Mouse (Mus musculus): ENCODE data around the gene Fthl17b. TPM values are rescaled to one million over a fixed set of nuclear protein-coding genes. Genes with fewer than 3 reads are reported as not detected.
A peak's percentile ranks its signal among the peaks of the same experiment; 100 is the strongest.
"Not testable (repeated sequence)": the region's sequence is repeated elsewhere in the genome, so short reads cannot be mapped to it uniquely, and the experiment has no call there.

Gene Fthl17b
- not detected for polyA plus RNA-seq (2012; fragmentation: generic; extraction: Trizol)
- long read RNA-seq, experiment 1 = 0 reads
- long read RNA-seq, experiment 2 = 0 reads

DNA sequence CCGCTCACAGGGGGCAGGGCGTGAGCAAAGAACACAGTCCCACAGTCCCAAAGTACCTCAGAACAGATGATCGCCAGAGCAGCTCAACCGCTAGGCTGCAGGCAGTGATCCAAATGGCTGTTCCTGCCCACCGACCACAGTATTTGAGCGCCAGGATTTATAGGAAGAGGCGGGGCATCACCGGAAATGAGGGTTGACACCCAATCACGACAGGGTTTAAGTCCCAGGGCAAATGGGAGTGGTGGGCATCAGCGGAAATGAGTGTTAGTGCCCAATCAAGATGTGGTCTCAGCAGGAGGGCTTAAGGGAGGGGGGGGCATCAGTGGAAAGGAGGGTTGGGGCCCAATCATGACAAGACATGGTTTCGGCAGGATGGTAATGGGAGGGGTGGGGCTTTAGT lies at the start of gene Fthl17b:
Fthl17b (minus strand) TSS at position 101 of the 400 bp plus-strand sequence.
- not testable (repeated sequence) for H3K79me2 ChIP-seq (ENCODE audit: control insufficient read depth, insufficient read depth); H3K27me3 ChIP-seq (ENCODE audit: control insufficient read depth, insufficient read depth, insufficient read length); H3K79me3 ChIP-seq (ENCODE audit: low read depth); H3K4me3 ChIP-seq (ENCODE audit: insufficient read depth, poor library complexity, severe bottlenecking); H3ac ChIP-seq (ENCODE audit: control insufficient read depth, insufficient read length, low read depth); H3K36me3 ChIP-seq (ENCODE audit: control insufficient read depth, insufficient read depth)

DNA sequence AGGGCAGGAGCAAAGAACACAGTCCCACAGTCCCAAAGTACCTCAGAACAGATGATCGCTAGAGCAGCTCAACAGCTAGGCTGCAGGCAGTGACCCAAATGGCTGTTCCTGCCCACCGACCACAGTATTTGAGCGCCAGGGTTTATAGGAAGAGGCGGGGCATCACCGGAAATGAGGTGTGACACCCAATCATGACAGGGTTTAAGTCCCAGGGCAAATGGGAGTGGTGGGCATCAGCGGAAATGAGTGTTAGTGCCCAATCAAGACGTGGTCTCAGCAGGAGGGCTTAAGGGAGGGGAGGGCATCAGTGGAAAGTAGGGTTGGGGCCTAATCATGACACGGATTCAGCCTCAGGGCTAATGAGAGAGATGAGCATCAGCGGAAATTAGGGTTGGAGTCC lies 23.9 kb upstream of the Fthl17b start, which contains the start of gene Fthl17d:
Fthl17d (minus strand) TSS at position 101 of the 400 bp plus-strand sequence.
- H3K36me3 ChIP-seq (ENCODE audit: control insufficient read depth, insufficient read depth); H3K4me3 ChIP-seq (ENCODE audit: insufficient read depth, poor library complexity, severe bottlenecking); H3K79me2 ChIP-seq (ENCODE audit: control insufficient read depth, insufficient read depth); H3K27me3 ChIP-seq (ENCODE audit: control insufficient read depth, insufficient read depth, insufficient read length); H3ac ChIP-seq (ENCODE audit: control insufficient read depth, insufficient read length, low read depth); H3K79me3 ChIP-seq (ENCODE audit: low read depth): not testable (repeated sequence)

DNA sequence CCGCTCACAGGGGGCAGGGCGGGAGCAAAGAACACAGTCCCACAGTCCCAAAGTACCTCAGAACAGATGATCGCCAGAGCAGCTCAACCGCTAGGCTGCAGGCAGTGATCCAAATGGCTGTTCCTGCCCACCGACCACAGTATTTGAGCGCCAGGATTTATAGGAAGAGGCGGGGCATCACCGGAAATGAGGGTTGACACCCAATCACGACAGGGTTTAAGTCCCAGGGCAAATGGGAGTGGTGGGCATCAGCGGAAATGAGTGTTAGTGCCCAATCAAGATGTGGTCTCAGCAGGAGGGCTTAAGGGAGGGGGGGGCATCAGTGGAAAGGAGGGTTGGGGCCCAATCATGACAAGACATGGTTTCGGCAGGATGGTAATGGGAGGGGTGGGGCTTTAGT lies 13.7 kb upstream of the Fthl17b start, which contains the start of gene Fthl17c:
Fthl17c (minus strand) TSS at position 101 of the 400 bp plus-strand sequence.
- not testable (repeated sequence) for H3K27me3 ChIP-seq (ENCODE audit: control insufficient read depth, insufficient read depth, insufficient read length); H3ac ChIP-seq (ENCODE audit: control insufficient read depth, insufficient read length, low read depth); H3K4me3 ChIP-seq (ENCODE audit: insufficient read depth, poor library complexity, severe bottlenecking); H3K79me3 ChIP-seq (ENCODE audit: low read depth); H3K36me3 ChIP-seq (ENCODE audit: control insufficient read depth, insufficient read depth); H3K79me2 ChIP-seq (ENCODE audit: control insufficient read depth, insufficient read depth)

DNA sequence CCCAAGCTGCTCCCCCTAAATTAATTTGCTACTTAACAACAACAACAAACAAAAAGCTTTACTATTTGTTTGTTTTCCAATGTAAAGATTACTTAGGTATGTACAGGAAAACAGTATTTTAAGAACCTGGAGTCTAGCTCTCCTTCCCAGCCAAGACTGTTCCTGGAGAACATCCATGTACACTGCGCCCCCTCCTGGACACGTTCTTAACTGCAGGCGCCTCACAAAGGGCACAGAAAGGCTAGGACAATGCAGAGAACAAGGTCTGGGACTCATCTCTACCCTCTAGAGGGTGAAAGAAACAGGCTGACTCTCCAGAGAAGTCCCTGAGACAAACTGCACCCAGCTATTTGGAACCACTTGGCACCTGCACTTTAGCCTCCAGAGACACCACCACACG lies 1.8 kb upstream of the Fthl17b start:
- H3K36me3 ChIP-seq (ENCODE audit: control insufficient read depth, insufficient read depth); H3K27me3 ChIP-seq (ENCODE audit: control insufficient read depth, insufficient read depth, insufficient read length); H3K79me3 ChIP-seq (ENCODE audit: low read depth); H3ac ChIP-seq (ENCODE audit: control insufficient read depth, insufficient read length, low read depth); H3K4me3 ChIP-seq (ENCODE audit: insufficient read depth, poor library complexity, severe bottlenecking); H3K79me2 ChIP-seq (ENCODE audit: control insufficient read depth, insufficient read depth): not testable (repeated sequence)

DNA sequence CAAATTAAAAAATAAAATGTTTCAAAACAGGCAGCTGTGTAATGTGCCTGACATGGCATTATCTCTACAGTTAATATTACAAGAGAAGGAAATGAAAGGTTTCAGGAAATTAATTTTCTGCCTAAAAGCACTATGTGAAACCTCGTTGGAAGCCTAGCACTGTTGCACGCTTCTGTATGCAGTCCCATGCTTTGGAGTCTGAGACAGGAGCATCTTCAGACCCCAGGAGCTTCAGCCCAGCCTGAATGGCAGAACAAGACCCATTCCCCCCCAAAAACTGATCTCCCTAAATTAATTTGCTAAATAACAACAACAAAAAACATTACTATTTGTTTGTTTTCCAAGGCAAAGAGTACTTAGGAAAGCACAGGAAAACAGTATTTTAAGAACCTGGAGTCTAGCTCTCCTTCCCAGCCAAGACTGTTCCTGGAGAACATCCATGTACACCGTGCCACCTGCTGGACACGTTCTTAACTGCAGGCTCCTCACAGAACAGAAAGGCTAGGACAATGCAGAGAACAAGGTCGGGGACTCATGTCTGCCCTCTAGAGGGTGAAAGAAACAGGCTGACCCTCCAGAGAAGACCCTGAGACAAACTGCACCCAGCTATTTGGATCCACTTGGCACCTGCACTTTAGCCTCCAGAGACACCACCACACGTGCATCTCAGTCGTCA lies 14.5 kb downstream of the Fthl17b start:
- not testable (repeated sequence) for H3K79me3 ChIP-seq (ENCODE audit: low read depth); H3K79me2 ChIP-seq (ENCODE audit: control insufficient read depth, insufficient read depth); H3K36me3 ChIP-seq (ENCODE audit: control insufficient read depth, insufficient read depth); H3ac ChIP-seq (ENCODE audit: control insufficient read depth, insufficient read length, low read depth); H3K27me3 ChIP-seq (ENCODE audit: control insufficient read depth, insufficient read depth, insufficient read length); H3K4me3 ChIP-seq (ENCODE audit: insufficient read depth, poor library complexity, severe bottlenecking)
- TF ChIP-seq CTCF (IDR thresholded peaks at IDR 0.05; ENCODE audit: control insufficient read depth, insufficient read depth, insufficient read length) = peak; percentile 23

DNA sequence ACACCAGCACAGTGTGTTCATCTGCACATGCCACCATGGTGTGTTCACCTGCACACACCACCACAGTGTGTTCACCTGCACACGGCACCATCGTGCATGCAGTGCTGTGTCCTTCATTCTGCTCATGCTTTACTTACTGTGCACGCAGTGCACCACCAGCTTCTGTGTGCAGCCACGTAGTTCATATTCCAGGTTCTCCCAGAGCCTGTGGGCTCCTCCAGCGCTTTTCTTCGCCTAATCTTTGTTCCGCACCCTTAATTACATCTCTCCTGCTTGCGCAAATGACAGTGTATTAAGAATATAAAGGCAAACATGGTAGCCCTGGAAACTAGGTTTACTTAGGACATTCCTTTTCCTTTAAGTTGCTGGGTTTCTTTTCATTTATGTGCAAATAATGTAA lies 18.7 kb downstream of the Fthl17b start:
- Histone ChIP-seq H3K4me3 (ENCODE audit: insufficient read depth, poor library complexity, severe bottlenecking) (no peak overlapping the region), H3K27me3 (ENCODE audit: control insufficient read depth, insufficient read depth, insufficient read length) (no peaks in the 10 kb centered on the region), H3K79me2 (ENCODE audit: control insufficient read depth, insufficient read depth) (no peaks in the 10 kb centered on the region), H3K36me3 (ENCODE audit: control insufficient read depth, insufficient read depth) (no peaks in the 10 kb centered on the region), H3K79me3 (ENCODE audit: low read depth) (no peaks in the 10 kb centered on the region), H3ac (ENCODE audit: control insufficient read depth, insufficient read length, low read depth) (no peak overlapping the region)
- TF ChIP-seq CTCF (IDR thresholded peaks at IDR 0.05; ENCODE audit: control insufficient read depth, insufficient read depth, insufficient read length) = no peak
- no peak for TF ChIP-seq MYOG (IDR thresholded peaks at IDR 0.05; ENCODE audit: control insufficient read depth, extremely low read depth, insufficient read length)
- TF ChIP-seq MAX (IDR thresholded peaks at IDR 0.05) = no peak
- TF ChIP-seq USF1 (IDR thresholded peaks at IDR 0.05; ENCODE audit: low read depth) = no peak
- no peak for TF ChIP-seq MYOD1 (IDR thresholded peaks at IDR 0.05; ENCODE audit: control insufficient read depth, insufficient read length, low read depth)
- TF ChIP-seq FOSL1 (IDR thresholded peaks at IDR 0.05; ENCODE audit: insufficient read depth, low read length, poor library complexity, severe bottlenecking) = no peak
- TF ChIP-seq CEBPB (IDR thresholded peaks at IDR 0.05; ENCODE audit: low read depth) = no peak

DNA sequence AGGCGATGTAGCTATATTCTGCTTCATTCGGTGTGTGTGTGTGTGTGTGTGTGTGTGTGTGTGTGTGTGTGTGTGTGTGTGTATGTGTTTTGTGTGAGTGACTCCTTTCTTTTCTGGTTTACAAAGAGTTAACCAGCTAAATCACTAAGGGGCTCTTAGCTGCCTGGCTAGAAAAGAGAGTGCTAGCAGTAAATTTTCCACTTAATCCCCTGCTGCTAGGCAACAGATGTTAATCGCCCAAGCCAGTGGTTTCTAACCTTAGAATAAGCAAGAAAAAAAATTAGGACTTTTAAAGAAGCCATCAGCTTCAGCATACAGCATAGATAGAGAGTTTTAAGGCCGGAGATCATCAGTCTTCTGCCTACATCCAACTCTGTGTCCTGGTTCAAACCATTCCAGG lies 35.5 kb downstream of the Fthl17b start:
- Histone ChIP-seq H3K27me3 (ENCODE audit: control insufficient read depth, insufficient read depth, insufficient read length) (no peaks in the 10 kb centered on the region), H3K4me3 (ENCODE audit: insufficient read depth, poor library complexity, severe bottlenecking) (no peak overlapping the region), H3K79me3 (ENCODE audit: low read depth) (no peaks in the 10 kb centered on the region), H3K36me3 (ENCODE audit: control insufficient read depth, insufficient read depth) (no peaks in the 10 kb centered on the region), H3ac (ENCODE audit: control insufficient read depth, insufficient read length, low read depth) (no peak overlapping the region), H3K79me2 (ENCODE audit: control insufficient read depth, insufficient read depth) (no peaks in the 10 kb centered on the region)
- no peak for TF ChIP-seq MYOG (IDR thresholded peaks at IDR 0.05; ENCODE audit: control insufficient read depth, extremely low read depth, insufficient read length)
- TF ChIP-seq MYOD1 (IDR thresholded peaks at IDR 0.05; ENCODE audit: control insufficient read depth, insufficient read length, low read depth) = no peak
- no peak for TF ChIP-seq FOSL1 (IDR thresholded peaks at IDR 0.05; ENCODE audit: insufficient read depth, low read length, poor library complexity, severe bottlenecking)
- TF ChIP-seq USF1 (IDR thresholded peaks at IDR 0.05; ENCODE audit: low read depth) = no peak
- TF ChIP-seq CTCF (IDR thresholded peaks at IDR 0.05; ENCODE audit: control insufficient read depth, insufficient read depth, insufficient read length) = no peak
- no peak for TF ChIP-seq MAX (IDR thresholded peaks at IDR 0.05)
- TF ChIP-seq CEBPB (IDR thresholded peaks at IDR 0.05; ENCODE audit: low read depth) = no peak
